Mouse (Mus musculus): ENCODE measurements at regions not wholly inside any gene's neighbourhood (a gene's known extent, or its start where the extent isn't known, plus 50 kb on each side); places are given as distances from the start of the nearest gene placed in this dataset.
A peak's percentile ranks its signal among the peaks of the same experiment; 100 is the strongest.

- no peak for DNase-seq (ENCODE audit: low spot score in 2 of 2)
These were observed 345.6 kb upstream of the Mmadhc start for GRCm38 (mm10) chr2:50642198-50642597.

- DNase-seq (ENCODE audit: low spot score in 2 of 2) = no peak
These were observed 339.3 kb upstream of the Mmadhc start for GRCm38 (mm10) chr2:50635896-50636295.

- no peak for DNase-seq (ENCODE audit: low spot score in 2 of 2)
These were observed 335.2 kb upstream of the Mmadhc start for GRCm38 (mm10) chr2:50631786-50632185.

GRCm38 (mm10) chr2:50627501-50627900 is 330.9 kb upstream of the Mmadhc start:
- no peak for DNase-seq (ENCODE audit: low spot score in 2 of 2)

- DNase-seq (ENCODE audit: low spot score in 2 of 2) = no peak
These were observed 328.7 kb upstream of the Mmadhc start for GRCm38 (mm10) chr2:50625233-50625749.

- DNase-seq (ENCODE audit: low spot score in 2 of 2) = no peak
These were observed 312.5 kb upstream of the Mmadhc start for GRCm38 (mm10) chr2:50609086-50609485.

- no peak for DNase-seq (ENCODE audit: low spot score in 2 of 2)
These were observed 292.6 kb upstream of the Mmadhc start for GRCm38 (mm10) chr2:50589195-50589594.

GRCm38 (mm10) chr2:50588652-50589051 is 292.1 kb upstream of the Mmadhc start:
- DNase-seq (ENCODE audit: low spot score in 2 of 2) = no peak

GRCm38 (mm10) chr2:50586321-50587050 is 289.9 kb upstream of the Mmadhc start:
- no peak for DNase-seq (ENCODE audit: low spot score in 2 of 2)

- peak in 1 of 2 experiments; percentile 17 for DNase-seq (ENCODE audit: low spot score in 2 of 2)
These were observed 283.0 kb upstream of the Mmadhc start for GRCm38 (mm10) chr2:50579620-50580019.

GRCm38 (mm10) chr2:50578278-50579043 is 281.9 kb upstream of the Mmadhc start:
- DNase-seq (ENCODE audit: low spot score in 2 of 2) = peak in 1 of 2 experiments; percentile 14

- no peak for DNase-seq (ENCODE audit: low spot score in 2 of 2)
These were observed 281.1 kb upstream of the Mmadhc start for GRCm38 (mm10) chr2:50577736-50578135.

GRCm38 (mm10) chr2:50573455-50573854 is 276.9 kb upstream of the Mmadhc start:
- DNase-seq (ENCODE audit: low spot score in 2 of 2) = no peak

GRCm38 (mm10) chr2:50571021-50571420 is 274.4 kb upstream of the Mmadhc start:
- no peak for DNase-seq (ENCODE audit: low spot score in 2 of 2)

GRCm38 (mm10) chr2:50569502-50570285 is 273.1 kb upstream of the Mmadhc start:
- no peak for DNase-seq (ENCODE audit: low spot score in 2 of 2)

- DNase-seq (ENCODE audit: low spot score in 2 of 2) = no peak
These were observed 272.3 kb upstream of the Mmadhc start for GRCm38 (mm10) chr2:50568777-50569501.

- DNase-seq (ENCODE audit: low spot score in 2 of 2) = no peak
These were observed 270.9 kb upstream of the Mmadhc start for GRCm38 (mm10) chr2:50567542-50567941.

- no peak for DNase-seq (ENCODE audit: low spot score in 2 of 2)
These were observed 257.4 kb upstream of the Mmadhc start for GRCm38 (mm10) chr2:50554031-50554430.

GRCm38 (mm10) chr2:50552437-50552836 is 255.8 kb upstream of the Mmadhc start:
- no peak for DNase-seq (ENCODE audit: low spot score in 2 of 2)

GRCm38 (mm10) chr2:50549871-50550270 is 253.3 kb upstream of the Mmadhc start:
- no peak for DNase-seq (ENCODE audit: low spot score in 2 of 2)

GRCm38 (mm10) chr2:50539741-50540441 is 243.3 kb upstream of the Mmadhc start:
- DNase-seq (ENCODE audit: low spot score in 2 of 2) = no peak

All from right cerebral cortex, postnatal 36 days (tissue).